Mouse (Mus musculus): ENCODE data around the gene Ralgps1.

DNA sequence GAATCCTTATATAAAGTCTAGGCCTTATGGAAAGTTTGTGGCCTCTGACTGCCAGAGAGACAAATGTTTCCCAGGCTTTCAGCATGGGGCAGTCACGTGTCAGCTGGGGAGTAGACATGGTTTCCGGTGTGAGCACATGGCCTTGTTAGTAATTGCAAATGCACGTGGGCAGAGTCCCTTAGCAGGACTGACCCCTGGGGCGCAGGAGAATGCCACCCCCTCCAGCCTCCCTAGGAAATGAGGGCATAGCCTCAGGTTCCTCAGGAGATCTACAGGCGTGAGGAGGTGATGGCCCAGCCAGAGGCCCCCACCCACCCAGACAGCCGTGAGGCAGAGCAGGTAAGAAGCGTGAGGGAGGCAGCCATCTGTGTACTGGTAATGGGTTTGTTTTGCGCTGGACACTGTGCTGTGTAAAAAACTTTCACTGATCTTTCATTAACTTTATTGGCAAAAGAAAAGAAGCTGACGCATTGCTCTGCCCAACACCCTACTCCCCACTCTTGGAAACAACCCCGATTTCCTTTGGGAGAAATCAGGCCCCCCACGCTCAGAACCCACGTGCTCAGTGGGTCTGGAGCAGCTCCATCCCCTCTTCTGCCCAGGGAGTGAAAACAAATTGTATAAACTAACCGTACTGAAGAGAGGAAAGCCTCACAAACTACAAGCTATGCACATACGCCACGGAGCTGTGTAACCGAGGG, 191.2 kb downstream of the Ralgps1 start:
- TF ChIP-seq FLI1 (IDR thresholded peaks at IDR 0.05; ENCODE audit: low read length) (no peak), GATA1 (IDR thresholded peaks at IDR 0.05; ENCODE audit: borderline replicate concordance, low read length) (no peak)
